Mouse (Mus musculus): ENCODE data around the gene Chchd4. TPM values are rescaled to one million over a fixed set of nuclear protein-coding genes. Genes with fewer than 3 reads are reported as not detected.

Chchd4 gene
- polyA plus RNA-seq (2014; fragmentation: Nextera tagmentation; extraction: Ambion mirVana), result 32.8 and 33.4 TPM in 2 replicates

GRCm38 (mm10) chr6:91472868-91473804 lies at the start of gene Chchd4, which contains the start of gene Tmem43:
Gene Chchd4, minus strand, starts transcription at chr6:91473546.
Gene Tmem43, plus strand, starts transcription at chr6:91473703.
- Histone ChIP-seq H3K27ac (ENCODE audit: low read depth, low read length) (peak within 1 kb of the TSS; percentile 91), H3K4me2 (peak within 1 kb of the TSS; percentile 86), H3K9ac (ENCODE audit: low read depth, low read length) (peak within 1 kb of the TSS; percentile 88), H3K27me3 (ENCODE audit: control insufficient read depth, insufficient read depth, low read length) (no peaks in the 10 kb centered on the region), H3K4me1 (ENCODE audit: control insufficient read depth, insufficient read depth, low read length) (peaks cover 16% of the 10 kb centered on the region), H3K4me3 (ENCODE audit: low read depth, low read length) (peak within 1 kb of the TSS; percentile 80), H3K9me3 (replicated peaks; ENCODE audit: control insufficient read depth, low read length) (no peaks in the 10 kb centered on the region), H3K36me3 (ENCODE audit: control insufficient read depth, insufficient read depth, low read length) (0 out of 2 replicates have a peak, but pooled peaks cover 2% of the 10 kb centered on the region)
- WGBS (ENCODE audit: insufficient replicate concordance), result under 1% methylated on average over 74 of the region's 74 CpGs
- peak; percentile 97 for ATAC-seq (replicated peaks; ENCODE audit: insufficient number of reproducible peaks, low FRiP score, low TSS enrichment)

- H3K27me3 ChIP-seq (ENCODE audit: control insufficient read depth, insufficient read depth, low read length), result no peaks in the 10 kb centered on the region
- WGBS (ENCODE audit: insufficient replicate concordance), result 93% methylated on average over 5 of the region's 5 CpGs
- H3K27ac ChIP-seq (ENCODE audit: low read depth, low read length), result no peak overlapping the region
- H3K4me2 ChIP-seq, result no peak overlapping the region
- peaks cover 8% of the 10 kb centered on the region for H3K4me1 ChIP-seq (ENCODE audit: control insufficient read depth, insufficient read depth, low read length)
- H3K4me3 ChIP-seq (ENCODE audit: low read depth, low read length), result no peak overlapping the region
- no peak overlapping the region for H3K9ac ChIP-seq (ENCODE audit: low read depth, low read length)
- peaks cover 34% of the 10 kb centered on the region for H3K36me3 ChIP-seq (ENCODE audit: control insufficient read depth, insufficient read depth, low read length)
- ATAC-seq (replicated peaks; ENCODE audit: insufficient number of reproducible peaks, low FRiP score, low TSS enrichment), result no peak
- H3K9me3 ChIP-seq (replicated peaks; ENCODE audit: control insufficient read depth, low read length), result no peaks in the 10 kb centered on the region
Observed at GRCm38 (mm10) chr6:91522816-91523215, 49.5 kb upstream of the Chchd4 start.

- 82% methylated on average over 7 of the region's 7 CpGs for WGBS (ENCODE audit: insufficient replicate concordance)
- peaks cover 20% of the 10 kb centered on the region for H3K4me1 ChIP-seq (ENCODE audit: control insufficient read depth, insufficient read depth, low read length)
- H3K36me3 ChIP-seq (ENCODE audit: control insufficient read depth, insufficient read depth, low read length), result peaks cover 34% of the 10 kb centered on the region
- no peaks in the 10 kb centered on the region for H3K9me3 ChIP-seq (replicated peaks; ENCODE audit: control insufficient read depth, low read length)
- no peak overlapping the region for H3K27ac ChIP-seq (ENCODE audit: low read depth, low read length)
- H3K4me3 ChIP-seq (ENCODE audit: low read depth, low read length), result no peak overlapping the region
- no peak overlapping the region for H3K4me2 ChIP-seq
- no peak for ATAC-seq (replicated peaks; ENCODE audit: insufficient number of reproducible peaks, low FRiP score, low TSS enrichment)
- no peak overlapping the region; the same call in 1 of the 2 replicates for H3K9ac ChIP-seq (ENCODE audit: low read depth, low read length)
- H3K27me3 ChIP-seq (ENCODE audit: control insufficient read depth, insufficient read depth, low read length), result no peaks in the 10 kb centered on the region
Observed at GRCm38 (mm10) chr6:91518454-91519020, 45.2 kb upstream of the Chchd4 start.

GRCm38 (mm10) chr6:91515545-91516449 lies 42.5 kb upstream of the Chchd4 start, which contains the start of the genes Xpc and Lsm3:
Gene Xpc, minus strand, starts transcription at chr6:91515888.
Gene Lsm3, plus strand, starts transcription at chr6:91515928.
- Histone ChIP-seq H3K4me2 (peak within 1 kb of the TSS; percentile 90), H3K4me3 (ENCODE audit: low read depth, low read length) (peak within 1 kb of the TSS; percentile 80), H3K9ac (ENCODE audit: low read depth, low read length) (peak within 1 kb of the TSS; percentile 95), H3K36me3 (ENCODE audit: control insufficient read depth, insufficient read depth, low read length) (peaks cover 18% of the 10 kb centered on the region), H3K27me3 (ENCODE audit: control insufficient read depth, insufficient read depth, low read length) (no peaks in the 10 kb centered on the region), H3K27ac (ENCODE audit: low read depth, low read length) (peak within 1 kb of the TSS; percentile 64; the same call in 1 of the 2 replicates), H3K9me3 (replicated peaks; ENCODE audit: control insufficient read depth, low read length) (no peaks in the 10 kb centered on the region), H3K4me1 (ENCODE audit: control insufficient read depth, insufficient read depth, low read length) (peaks cover 20% of the 10 kb centered on the region)
- peak; percentile 97 for ATAC-seq (replicated peaks; ENCODE audit: insufficient number of reproducible peaks, low FRiP score, low TSS enrichment)
- under 1% methylated on average over 80 of the region's 80 CpGs for WGBS (ENCODE audit: insufficient replicate concordance)

- H3K27me3 ChIP-seq (ENCODE audit: control insufficient read depth, insufficient read depth, low read length), result no peaks in the 10 kb centered on the region
- no peaks in the 10 kb centered on the region for H3K9me3 ChIP-seq (replicated peaks; ENCODE audit: control insufficient read depth, low read length)
- H3K4me3 ChIP-seq (ENCODE audit: low read depth, low read length), result peak overlapping the region; percentile 80
- 27% methylated on average over 10 of the region's 10 CpGs for WGBS (ENCODE audit: insufficient replicate concordance)
- no peak overlapping the region for H3K27ac ChIP-seq (ENCODE audit: low read depth, low read length)
- peak overlapping the region; percentile 90 for H3K4me2 ChIP-seq
- no peak for ATAC-seq (replicated peaks; ENCODE audit: insufficient number of reproducible peaks, low FRiP score, low TSS enrichment)
- H3K36me3 ChIP-seq (ENCODE audit: control insufficient read depth, insufficient read depth, low read length), result peaks cover 9% of the 10 kb centered on the region
- H3K4me1 ChIP-seq (ENCODE audit: control insufficient read depth, insufficient read depth, low read length), result peaks cover 20% of the 10 kb centered on the region
- H3K9ac ChIP-seq (ENCODE audit: low read depth, low read length), result peak overlapping the region; percentile 95
Observed at GRCm38 (mm10) chr6:91514737-91515362, 41.5 kb upstream of the Chchd4 start.

- no peak for ATAC-seq (replicated peaks; ENCODE audit: insufficient number of reproducible peaks, low FRiP score, low TSS enrichment)
- no peak overlapping the region for H3K27ac ChIP-seq (ENCODE audit: low read depth, low read length)
- no peak overlapping the region for H3K4me3 ChIP-seq (ENCODE audit: low read depth, low read length)
- H3K36me3 ChIP-seq (ENCODE audit: control insufficient read depth, insufficient read depth, low read length), result 0 out of 2 replicates have a peak, but pooled peaks cover 5% of the 10 kb centered on the region
- no peaks in the 10 kb centered on the region for H3K9me3 ChIP-seq (replicated peaks; ENCODE audit: control insufficient read depth, low read length)
- no peaks in the 10 kb centered on the region for H3K27me3 ChIP-seq (ENCODE audit: control insufficient read depth, insufficient read depth, low read length)
- peaks cover 20% of the 10 kb centered on the region for H3K4me1 ChIP-seq (ENCODE audit: control insufficient read depth, insufficient read depth, low read length)
- H3K9ac ChIP-seq (ENCODE audit: low read depth, low read length), result no peak overlapping the region
- no peak overlapping the region for H3K4me2 ChIP-seq
Observed at GRCm38 (mm10) chr6:91514135-91514534, 40.8 kb upstream of the Chchd4 start.

GRCm38 (mm10) chr6:91510211-91510610 lies 36.9 kb upstream of the Chchd4 start:
- 67% methylated on average over 10 of the region's 10 CpGs for WGBS (ENCODE audit: insufficient replicate concordance)
- H3K9ac ChIP-seq (ENCODE audit: low read depth, low read length), result no peak overlapping the region
- no peaks in the 10 kb centered on the region for H3K9me3 ChIP-seq (replicated peaks; ENCODE audit: control insufficient read depth, low read length)
- ATAC-seq (replicated peaks; ENCODE audit: insufficient number of reproducible peaks, low FRiP score, low TSS enrichment), result no peak
- H3K36me3 ChIP-seq (ENCODE audit: control insufficient read depth, insufficient read depth, low read length), result peaks cover 4% of the 10 kb centered on the region; the same call in 1 of the 2 replicates
- H3K27ac ChIP-seq (ENCODE audit: low read depth, low read length), result no peak overlapping the region
- no peak overlapping the region for H3K4me3 ChIP-seq (ENCODE audit: low read depth, low read length)
- H3K27me3 ChIP-seq (ENCODE audit: control insufficient read depth, insufficient read depth, low read length), result no peaks in the 10 kb centered on the region
- H3K4me2 ChIP-seq, result no peak overlapping the region
- peaks cover 5% of the 10 kb centered on the region; the same call in 1 of the 2 replicates for H3K4me1 ChIP-seq (ENCODE audit: control insufficient read depth, insufficient read depth, low read length)

All from heart, embryonic 11.5 days (tissue).